Mouse (Mus musculus): ENCODE measurements around the gene Fam19a2. TPM values are rescaled to one million over a fixed set of nuclear protein-coding genes. Genes with fewer than 3 reads are reported as not detected.

Fam19a2 gene
- polyA plus RNA-seq, 1 experiment from 2014 or later: 0.22 TPM

DNA sequence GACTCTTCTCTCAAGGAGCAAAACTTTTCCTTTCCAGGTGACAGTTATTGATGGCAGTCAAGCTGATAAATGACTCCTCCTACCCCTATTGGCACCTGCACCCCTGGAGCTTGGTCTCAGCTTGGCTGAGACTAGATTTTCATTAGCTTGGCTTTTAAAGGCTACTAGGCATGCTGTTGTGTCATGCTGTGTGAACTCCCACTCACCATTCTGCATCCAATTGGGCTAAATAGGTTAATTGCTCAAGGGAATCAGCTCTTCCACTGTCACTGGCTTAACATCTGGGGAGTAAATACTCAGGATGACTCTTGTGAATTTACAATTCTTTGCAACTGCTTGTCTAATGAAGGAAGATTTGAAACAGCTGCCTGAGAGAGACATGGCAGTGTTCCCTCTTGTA, 407.4 kb downstream of the Fam19a2 start:
- ATAC-seq (ENCODE audit: low read depth) (no peak), DNase-seq (no peak)
- Histone ChIP-seq H3K4me3 (replicated peaks) (no peak overlapping the region), H3K4me1 (replicated peaks) (no peaks in the 10 kb centered on the region), H3K27me3 (no peaks in the 10 kb centered on the region), H3K36me3 (no peaks in the 10 kb centered on the region), H3K4me2 (no peak overlapping the region), H3K27ac (no peak overlapping the region), H3K9ac (no peak overlapping the region), H3K9me3 (replicated peaks) (no peaks in the 10 kb centered on the region)

GRCm38 (mm10) chr10:123678284-123678864, 414.6 kb downstream of the Fam19a2 start:
- Histone ChIP-seq H3K9me3 (replicated peaks) (no peaks in the 10 kb centered on the region), H3K4me1 (replicated peaks) (no peaks in the 10 kb centered on the region), H3K4me2 (no peak overlapping the region), H3K4me3 (replicated peaks) (no peak overlapping the region), H3K9ac (no peak overlapping the region), H3K27ac (no peak overlapping the region), H3K27me3 (no peaks in the 10 kb centered on the region), H3K36me3 (no peaks in the 10 kb centered on the region)
- WGBS (ENCODE audit: insufficient replicate concordance): 9% methylated on average over 7 of the region's 7 CpGs
- DNase-seq (no peak), ATAC-seq (ENCODE audit: low read depth) (no peak)

DNA sequence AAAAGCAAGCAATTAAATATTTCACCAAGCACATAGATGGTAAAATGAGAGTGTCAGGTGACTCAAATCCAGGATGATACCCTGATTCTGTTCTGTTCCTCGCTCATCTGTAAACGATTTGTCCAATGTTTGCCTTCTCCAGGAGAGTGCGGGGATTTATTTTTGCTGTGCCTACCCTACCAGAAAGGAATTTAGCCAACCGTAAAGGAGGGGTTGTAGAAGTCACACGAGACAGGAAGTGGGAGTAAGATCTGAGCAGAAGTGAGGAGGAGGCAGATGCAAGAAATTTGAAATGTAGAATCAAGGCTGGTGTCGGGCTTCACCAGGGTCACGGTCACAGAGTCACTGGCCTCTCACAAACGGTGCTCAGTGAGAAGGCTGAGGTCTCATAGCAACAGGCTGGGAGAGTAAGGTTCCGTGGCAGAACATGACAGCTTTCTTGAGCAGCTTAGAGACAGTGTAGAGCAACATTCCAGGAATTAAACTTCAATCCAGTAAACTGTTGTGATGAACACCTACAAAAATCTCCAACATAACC, 419.0 kb downstream of the Fam19a2 start:
- H3K36me3 ChIP-seq: no peaks in the 10 kb centered on the region
- no peaks in the 10 kb centered on the region for H3K27me3 ChIP-seq
- H3K4me2 ChIP-seq: no peak overlapping the region
- H3K9me3 ChIP-seq (replicated peaks): no peaks in the 10 kb centered on the region
- H3K9ac ChIP-seq: no peak overlapping the region
- H3K4me1 ChIP-seq (replicated peaks): no peaks in the 10 kb centered on the region
- no peak overlapping the region for H3K27ac ChIP-seq
- no peak for ATAC-seq (ENCODE audit: low read depth)
- no peak for DNase-seq
- WGBS (ENCODE audit: insufficient replicate concordance): 53% methylated on average over 9 of the region's 9 CpGs
- H3K4me3 ChIP-seq (replicated peaks): no peak overlapping the region

DNA sequence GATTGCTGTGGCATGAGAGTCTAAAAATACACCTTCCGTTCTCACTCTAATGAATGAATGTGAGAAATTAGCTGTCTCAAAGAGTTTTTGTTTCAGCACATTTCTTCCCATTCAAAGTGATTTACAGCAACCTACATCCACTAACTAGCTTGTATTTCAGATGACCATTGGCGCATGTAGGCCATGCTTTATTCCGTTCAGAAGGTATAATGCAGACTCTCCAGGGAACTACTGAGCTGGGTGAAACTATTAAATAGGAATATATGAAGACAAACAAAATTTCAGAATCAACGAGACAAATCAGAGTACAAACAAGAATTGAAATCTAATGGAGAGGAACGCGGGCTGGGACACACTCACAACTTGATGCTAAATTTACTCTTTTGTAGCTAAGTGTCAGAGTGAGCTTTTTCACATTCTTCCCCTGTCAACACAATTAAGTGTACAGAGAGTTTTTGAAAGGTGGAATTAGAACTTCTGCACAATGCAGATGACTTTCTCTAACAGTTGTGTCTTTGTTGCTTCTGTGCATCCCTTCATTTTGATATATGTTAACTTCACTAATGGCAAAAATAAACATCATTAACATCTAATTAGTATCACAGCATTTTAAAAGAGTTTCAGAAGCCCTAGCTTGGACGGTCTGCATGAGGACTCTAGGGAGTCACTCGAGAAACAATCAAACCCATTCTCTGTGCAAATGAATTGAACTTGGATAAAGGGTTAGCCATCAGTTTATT, 428.6 kb downstream of the Fam19a2 start:
- H3K4me2 ChIP-seq: no peak overlapping the region
- H3K4me3 ChIP-seq (replicated peaks): no peak overlapping the region
- H3K36me3 ChIP-seq: no peaks in the 10 kb centered on the region
- no peak overlapping the region for H3K9ac ChIP-seq
- no peak overlapping the region for H3K27ac ChIP-seq
- WGBS (ENCODE audit: insufficient replicate concordance): 68% methylated on average over 8 of the region's 8 CpGs
- H3K27me3 ChIP-seq: no peaks in the 10 kb centered on the region
- DNase-seq: no peak
- no peak for ATAC-seq (ENCODE audit: low read depth)
- 0 out of 2 replicates have a peak, but pooled peaks cover 3% of the 10 kb centered on the region for H3K9me3 ChIP-seq (replicated peaks)
- no peaks in the 10 kb centered on the region for H3K4me1 ChIP-seq (replicated peaks)

DNA sequence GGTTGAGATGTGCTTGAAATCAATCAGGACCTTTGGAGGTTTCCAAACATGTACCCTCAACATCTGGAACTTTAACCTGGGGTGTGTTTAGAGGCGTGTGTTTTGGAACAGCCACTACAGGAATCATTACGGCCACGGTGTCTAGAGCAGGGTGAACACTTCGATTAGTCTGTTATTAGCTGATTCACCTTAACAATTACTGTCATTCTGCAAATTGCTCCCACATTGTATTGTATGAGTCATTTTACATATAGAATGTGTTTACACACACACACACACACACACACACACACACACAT, 429.1 kb downstream of the Fam19a2 start:
- ATAC-seq (ENCODE audit: low read depth) (no peak), DNase-seq (no peak)
- no peaks in the 10 kb centered on the region for H3K4me1 ChIP-seq (replicated peaks)
- no peak overlapping the region for H3K27ac ChIP-seq
- no peak overlapping the region for H3K9ac ChIP-seq
- H3K9me3 ChIP-seq (replicated peaks): 0 out of 2 replicates have a peak, but pooled peaks cover 3% of the 10 kb centered on the region
- no peaks in the 10 kb centered on the region for H3K27me3 ChIP-seq
- H3K36me3 ChIP-seq: no peaks in the 10 kb centered on the region
- no peak overlapping the region for H3K4me2 ChIP-seq
- WGBS (ENCODE audit: insufficient replicate concordance): 75% methylated on average over 4 of the region's 4 CpGs
- H3K4me3 ChIP-seq (replicated peaks): no peak overlapping the region

GRCm38 (mm10) chr10:123702595-123702994, 438.8 kb downstream of the Fam19a2 start:
- Histone ChIP-seq H3K4me3 (replicated peaks) (no peak overlapping the region), H3K36me3 (no peaks in the 10 kb centered on the region), H3K9me3 (replicated peaks) (no peaks in the 10 kb centered on the region), H3K27ac (no peak overlapping the region), H3K4me1 (replicated peaks) (no peaks in the 10 kb centered on the region), H3K27me3 (no peaks in the 10 kb centered on the region), H3K4me2 (no peak overlapping the region), H3K9ac (no peak overlapping the region)
- 60% methylated on average over 4 of the region's 4 CpGs for WGBS (ENCODE audit: insufficient replicate concordance)
- DNase-seq: no peak
- no peak for ATAC-seq (ENCODE audit: low read depth)

- 72% methylated on average over 3 of the region's 3 CpGs for WGBS (ENCODE audit: insufficient replicate concordance)
- no peak for ATAC-seq (ENCODE audit: low read depth)
- H3K4me1 ChIP-seq (replicated peaks): no peaks in the 10 kb centered on the region
- H3K27ac ChIP-seq: no peak overlapping the region
- no peak for DNase-seq
- no peak overlapping the region for H3K9ac ChIP-seq
- H3K9me3 ChIP-seq (replicated peaks): no peaks in the 10 kb centered on the region
- H3K4me3 ChIP-seq (replicated peaks): no peak overlapping the region
- no peaks in the 10 kb centered on the region for H3K36me3 ChIP-seq
- H3K27me3 ChIP-seq: no peaks in the 10 kb centered on the region
- H3K4me2 ChIP-seq: no peak overlapping the region
Measured at GRCm38 (mm10) chr10:123707026-123707425, 443.2 kb downstream of the Fam19a2 start.

GRCm38 (mm10) chr10:123710738-123711137, 446.9 kb downstream of the Fam19a2 start:
- Histone ChIP-seq H3K9me3 (replicated peaks) (no peaks in the 10 kb centered on the region; the same call in 1 of the 2 replicates), H3K4me1 (replicated peaks) (no peaks in the 10 kb centered on the region), H3K27me3 (no peaks in the 10 kb centered on the region), H3K9ac (no peak overlapping the region), H3K36me3 (no peaks in the 10 kb centered on the region), H3K27ac (no peak overlapping the region), H3K4me2 (no peak overlapping the region), H3K4me3 (replicated peaks) (no peak overlapping the region)
- WGBS (ENCODE audit: insufficient replicate concordance): 52% methylated on average over 2 of the region's 2 CpGs
- no peak for DNase-seq
- ATAC-seq (ENCODE audit: low read depth): no peak

DNA sequence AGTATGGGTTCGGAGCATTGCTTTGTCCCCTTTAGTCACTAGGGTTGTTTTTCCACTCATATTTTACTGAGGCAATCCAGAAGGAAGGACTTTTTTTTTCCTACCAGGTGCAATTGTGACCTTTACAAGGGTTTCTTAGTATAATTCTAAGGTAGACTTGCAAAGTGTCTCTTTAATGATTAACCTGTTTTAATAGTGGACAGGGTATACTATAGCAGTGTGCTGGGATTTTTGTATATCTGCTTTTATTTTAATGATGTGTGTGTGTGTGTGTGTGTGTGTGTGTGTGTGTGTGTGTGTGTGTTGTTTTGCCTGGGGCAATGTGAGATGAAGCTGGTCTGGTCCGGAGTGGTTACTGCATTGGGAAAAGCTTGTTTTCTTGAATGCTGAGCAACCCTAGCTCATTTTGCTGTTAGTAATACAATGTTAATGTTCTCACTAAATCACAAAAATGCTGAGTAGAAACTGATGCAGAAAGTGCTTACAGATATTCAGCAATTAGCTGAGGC, 458.2 kb downstream of the Fam19a2 start:
- no peaks in the 10 kb centered on the region for H3K27me3 ChIP-seq
- H3K4me2 ChIP-seq: no peak overlapping the region
- DNase-seq (no peak), ATAC-seq (ENCODE audit: low read depth) (no peak)
- no peak overlapping the region for H3K9ac ChIP-seq
- H3K36me3 ChIP-seq: no peaks in the 10 kb centered on the region
- peaks cover 3% of the 10 kb centered on the region; the same call in 1 of the 2 replicates for H3K9me3 ChIP-seq (replicated peaks)
- no peaks in the 10 kb centered on the region for H3K4me1 ChIP-seq (replicated peaks)
- no peak overlapping the region for H3K27ac ChIP-seq
- 67% methylated on average over 2 of the region's 2 CpGs for WGBS (ENCODE audit: insufficient replicate concordance)
- no peak overlapping the region for H3K4me3 ChIP-seq (replicated peaks)

- Histone ChIP-seq H3K4me3 (replicated peaks) (no peak overlapping the region), H3K27ac (no peak overlapping the region)
Measured at GRCm38 (mm10) chr10:123723641-123724040, 459.8 kb downstream of the Fam19a2 start.

GRCm38 (mm10) chr10:123748317-123748716, 484.5 kb downstream of the Fam19a2 start:
- DNase-seq (no peak), ATAC-seq (ENCODE audit: low read depth) (no peak)
- Histone ChIP-seq H3K4me2 (no peak overlapping the region), H3K9me3 (replicated peaks) (no peaks in the 10 kb centered on the region), H3K27me3 (no peaks in the 10 kb centered on the region), H3K4me3 (replicated peaks) (no peak overlapping the region), H3K9ac (no peak overlapping the region), H3K4me1 (replicated peaks) (no peaks in the 10 kb centered on the region), H3K36me3 (no peaks in the 10 kb centered on the region), H3K27ac (no peak overlapping the region)
- 66% methylated on average over 1 of the region's 1 CpGs for WGBS (ENCODE audit: insufficient replicate concordance)

More at GRCm38 (mm10) chr10:123723641-123724040, 459.8 kb downstream of the Fam19a2 start:
- DNase-seq (no peak), ATAC-seq (ENCODE audit: low read depth) (no peak)
- no peaks in the 10 kb centered on the region for H3K27me3 ChIP-seq
- H3K4me2 ChIP-seq: no peak overlapping the region
- peaks cover 3% of the 10 kb centered on the region; the same call in 1 of the 2 replicates for H3K9me3 ChIP-seq (replicated peaks)
- no peak overlapping the region for H3K9ac ChIP-seq
- no peaks in the 10 kb centered on the region for H3K36me3 ChIP-seq
- no peaks in the 10 kb centered on the region for H3K4me1 ChIP-seq (replicated peaks)

Measured in liver, embryonic 13.5 days (tissue).